In genomic region chr9:41044626-41045025, GRCm38 (mm10) we compare ENCODE assay signal across 9 mouse cellular contexts. TPM values are rescaled to one million over a fixed set of nuclear protein-coding genes. Genes with fewer than 3 reads are reported as not detected.
DNase-seq lines count a peak whose midpoint lies in the region; TF ChIP-seq lines count a peak whose summit lies in the region.
"Had no signal": no experiment of that assay in that cellular context is flagged by ENCODE, and none has a peak within 500 bp of the region (broad histone marks: within the 10 kb centered on the region; RNA-seq: fewer than 3 reads in every experiment).

No protein-coding gene starts in this region.

- H3K4me3 ChIP-seq in lung, adult 2 months (replicated peaks; ENCODE audit: extremely low read depth, low read depth, low read length): no peak overlapping the region
- H3K4me3 ChIP-seq: limb, embryonic 12.5 days had no signal

- no peak for TF ChIP-seq POLR2A in lung, adult 2 months (IDR thresholded peaks at IDR 0.05; ENCODE audit: borderline replicate concordance, extremely low read depth, low read depth, low read length)

- peak; percentile 86 for DNase-seq in CD4-positive, CD25-positive, alpha-beta regulatory T cell, adult 2 months (ENCODE audit: low read depth, low spot score)
- DNase-seq in T-cell, adult 2 months (ENCODE audit: low spot score): peak; percentile 72
- peak; percentile 92 to 98 for DNase-seq in cerebellum, postnatal 36 days
- peak; percentile 79 for DNase-seq in gastrocnemius, postnatal 14 days
- DNase-seq in kidney, postnatal 36 days: peak; percentile 87 to 92
- DNase-seq in lung, adult 2 months: peak; percentile 72
- peak; percentile 95 to 96 for DNase-seq in right cerebral cortex, adult 2 months (ENCODE audit: low spot score in 2 of 2)
- peak; percentile 32 for DNase-seq in urinary bladder, postnatal 10 days (ENCODE audit: low spot score)

- intact Hi-C loops in gastrocnemius, postnatal 14 days (cut with DNase I; ENCODE audit: low total_unique reads): no loop called here

- TF ChIP-seq CTCF in lung, adult 2 months (IDR thresholded peaks at IDR 0.05; ENCODE audit: insufficient read depth, low read length): peak; percentile 65

- H3K4me1 ChIP-seq in lung, adult 2 months (ENCODE audit: control insufficient read depth, insufficient read depth, low read length): no peaks in the 10 kb centered on the region
- H3K4me1 ChIP-seq: limb, embryonic 12.5 days had no signal

- WGBS in lung, adult 2 months: 10% methylated on average over 3 of the region's 3 CpGs

RNA-seq across cellular contexts. Expression of gene Crtam, which starts 40.2 kb away (rescaled TPM):
- not detected for total RNA-seq in gastrocnemius, postnatal 14 days (2021)
- polyA plus RNA-seq in lung, adult 2 months (2012; rRNA removed): 0.12 and 0.18 TPM in 2 replicates

Comparison
In these comparisons a context has a peak if more than half of its experiments do, and no peak if none do; other contexts are left out.
1. DNase-seq: peak in every context shown above with its lines; median percentile 96 in right cerebral cortex, adult 2 months; 95 in cerebellum, postnatal 36 days; 90 in kidney, postnatal 36 days; 86 in CD4-positive, CD25-positive, alpha-beta regulatory T cell, adult 2 months; 79 in gastrocnemius, postnatal 14 days; 72 in T-cell, adult 2 months; 72 in lung, adult 2 months; 32 in urinary bladder, postnatal 10 days.